Mouse (Mus musculus): Measurements from ENCODE around the gene Ihh.

The Ihh gene

DNA sequence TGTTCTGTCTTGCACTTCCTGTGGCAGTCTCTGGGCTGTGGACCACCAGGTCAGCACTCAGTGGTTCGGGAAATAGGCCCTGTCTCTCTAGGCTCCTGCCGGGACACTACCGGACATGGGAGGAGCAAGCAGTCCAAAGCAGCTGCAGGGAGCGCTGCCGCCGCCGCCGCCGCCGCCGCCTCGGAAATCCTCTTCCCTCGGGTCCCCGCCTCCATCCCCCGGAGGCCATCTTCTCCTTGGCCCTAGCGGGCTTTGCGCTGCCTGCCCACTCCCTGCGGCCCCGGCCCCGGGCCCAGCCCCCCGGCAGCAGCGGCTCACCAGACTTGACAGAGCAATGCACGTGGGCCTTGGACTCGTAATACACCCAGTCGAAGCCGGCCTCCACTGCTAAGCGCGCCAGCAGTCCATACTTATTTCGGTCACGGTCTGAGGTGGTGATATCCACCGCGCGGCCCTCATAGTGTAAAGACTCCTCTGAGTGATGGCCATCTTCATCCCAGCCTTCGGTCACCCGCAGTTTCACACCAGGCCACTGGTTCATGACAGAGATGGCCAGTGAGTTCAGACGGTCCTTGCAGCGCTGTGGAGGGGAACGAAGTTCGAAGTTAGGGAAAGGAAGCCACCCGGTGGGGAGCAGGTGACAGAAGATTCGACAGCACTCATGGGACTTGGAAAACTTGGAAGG, 3.3 kb downstream of the Ihh start:
- DNase-seq (ENCODE audit: extremely low spot score, low read depth, low spot score), result no peak

DNA sequence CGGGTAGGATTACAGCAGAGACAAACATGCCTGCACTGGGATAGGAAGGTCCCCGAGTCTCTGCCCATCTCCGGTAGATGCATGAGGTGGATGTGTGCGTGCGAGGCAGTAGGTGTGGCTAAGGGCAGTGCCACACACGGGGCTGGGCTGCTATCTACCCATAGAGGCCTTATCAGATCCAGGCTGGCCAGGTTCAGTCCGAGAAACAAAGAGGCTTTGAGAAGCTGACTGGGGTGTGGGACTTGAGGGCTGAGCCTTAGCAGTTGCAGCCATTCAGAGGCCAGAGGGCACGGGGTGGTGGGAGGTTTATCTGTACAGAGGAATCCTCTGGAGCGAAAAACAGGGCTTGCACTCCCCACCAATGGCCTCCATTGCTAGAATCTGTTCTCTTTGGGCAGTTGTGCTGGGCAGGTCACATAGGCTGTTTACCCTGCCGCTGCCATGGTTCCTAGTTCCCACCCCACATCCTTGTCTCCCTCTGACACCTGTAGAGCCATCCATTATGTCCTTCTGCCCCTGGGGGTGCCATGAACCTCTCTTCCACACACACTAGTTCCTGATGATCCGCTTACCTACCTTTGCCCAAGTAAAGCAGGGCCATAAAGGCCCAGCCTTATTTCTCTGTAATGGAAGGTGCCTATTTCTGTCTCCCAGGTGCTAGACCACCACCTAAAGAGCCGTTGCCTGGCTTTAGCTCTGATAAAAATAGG, 9.7 kb downstream of the Ihh start:
- DNase-seq (ENCODE audit: extremely low spot score, low read depth, low spot score), result no peak

DNA sequence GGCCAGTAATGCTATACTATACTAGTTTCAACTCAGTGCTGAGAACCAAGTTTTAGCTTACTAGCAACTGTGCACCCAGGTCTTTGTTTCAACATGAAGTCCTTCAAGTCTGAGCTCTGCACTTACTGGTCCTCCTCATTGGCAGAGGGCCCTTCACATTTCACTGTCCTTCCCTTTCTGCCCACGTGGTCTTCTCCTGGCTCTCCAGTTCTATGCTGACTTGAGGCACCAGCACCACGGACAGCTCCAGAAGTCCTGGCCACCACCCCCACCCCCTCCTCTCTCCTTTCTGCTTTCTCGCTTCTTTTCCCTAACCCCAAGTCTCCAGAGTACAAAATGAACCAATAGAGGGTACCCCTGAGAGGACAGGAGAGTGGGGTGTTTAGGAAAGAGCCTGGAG, 11.7 kb downstream of the Ihh start:
- DNase-seq (ENCODE audit: extremely low spot score, low read depth, low spot score), result no peak

DNA sequence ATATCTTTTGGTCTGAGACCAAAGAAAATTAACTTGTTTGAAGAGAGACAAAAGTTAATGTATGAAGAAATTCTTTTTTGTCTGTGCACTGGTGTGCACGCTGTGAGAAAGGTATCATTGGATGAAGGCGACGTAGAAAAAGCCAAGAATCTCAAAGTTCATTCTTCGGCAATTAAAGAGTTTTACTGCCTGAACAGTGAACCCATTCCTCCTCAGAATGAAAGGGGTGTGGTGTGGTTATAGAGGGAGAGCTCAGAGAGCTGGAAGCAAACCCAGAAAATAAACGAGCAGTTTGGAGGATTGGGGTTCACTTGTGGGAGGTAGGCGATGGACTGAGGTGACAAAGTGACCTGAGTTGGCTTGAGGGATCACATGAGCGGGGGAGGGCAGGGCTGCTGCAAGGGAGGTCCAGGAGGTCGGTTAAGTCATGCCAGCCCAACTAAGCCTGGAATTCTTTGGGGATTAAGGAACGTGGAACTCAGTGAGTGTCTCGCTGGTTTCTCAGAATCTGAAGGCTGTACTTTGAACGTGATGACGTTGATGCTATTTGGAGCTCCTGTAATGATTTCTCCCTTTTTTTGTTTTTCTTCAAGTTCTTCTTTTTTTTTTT, 15.1 kb downstream of the Ihh start:
- DNase-seq (ENCODE audit: extremely low spot score, low read depth, low spot score), result no peak

DNA sequence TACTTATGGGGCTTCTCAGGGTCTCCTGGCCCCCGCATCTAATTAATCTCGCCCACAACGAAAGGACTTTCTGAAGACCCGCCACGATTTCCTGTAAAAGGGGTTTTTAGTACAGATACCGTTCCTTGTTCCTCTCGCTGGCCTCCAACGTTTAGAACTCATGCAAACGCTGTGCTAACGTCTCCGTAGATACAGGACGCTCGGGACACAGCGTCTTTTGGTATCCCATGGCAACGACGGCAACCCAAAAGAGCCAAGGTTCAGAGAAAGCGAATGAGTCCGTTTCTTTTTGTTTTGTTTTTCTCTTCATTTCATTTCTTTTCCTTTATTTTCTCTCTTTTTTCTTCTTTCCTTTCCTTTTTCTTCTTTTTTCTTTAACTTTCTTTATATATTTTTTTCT, 16.1 kb downstream of the Ihh start, which contains the start of gene Cfap65:
Cfap65 (minus strand) TSS at position 198 of the 400 bp plus-strand sequence.
- no peak for DNase-seq (ENCODE audit: extremely low spot score, low read depth, low spot score)

DNA sequence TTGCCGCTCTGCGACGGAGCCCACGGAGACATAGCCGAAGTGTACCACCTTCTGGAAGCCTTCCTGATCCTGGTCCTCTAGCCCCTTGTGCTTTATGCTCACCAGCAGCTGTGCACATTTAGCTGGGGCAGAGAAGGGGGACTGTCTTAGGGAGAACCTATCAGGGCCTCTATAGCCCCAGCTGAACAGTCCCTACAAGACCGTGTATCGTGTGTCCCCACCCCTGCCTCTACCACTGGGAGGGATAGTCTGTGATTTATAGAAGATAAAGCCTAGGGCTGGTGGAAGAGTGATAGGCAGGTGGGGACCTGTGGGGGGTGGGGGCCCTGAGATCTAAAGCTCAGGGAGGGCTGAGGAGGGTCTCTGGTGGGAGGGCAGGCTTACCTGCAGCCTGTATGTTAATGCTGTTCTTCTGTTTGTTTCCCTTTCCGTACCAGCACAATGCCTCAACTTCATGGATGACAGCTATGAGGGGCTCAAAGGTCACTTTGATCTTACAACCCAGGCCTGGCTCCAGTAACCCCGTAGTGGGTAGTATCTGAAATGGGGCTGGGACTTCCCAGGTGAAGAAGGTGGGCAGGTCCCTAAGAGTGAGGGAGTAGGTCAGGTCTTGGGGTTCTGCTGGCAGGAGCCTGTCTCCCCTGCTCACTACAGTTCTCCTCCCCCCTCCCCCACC, 23.7 kb downstream of the Ihh start:
- no peak for DNase-seq (ENCODE audit: extremely low spot score, low read depth, low spot score)

DNA sequence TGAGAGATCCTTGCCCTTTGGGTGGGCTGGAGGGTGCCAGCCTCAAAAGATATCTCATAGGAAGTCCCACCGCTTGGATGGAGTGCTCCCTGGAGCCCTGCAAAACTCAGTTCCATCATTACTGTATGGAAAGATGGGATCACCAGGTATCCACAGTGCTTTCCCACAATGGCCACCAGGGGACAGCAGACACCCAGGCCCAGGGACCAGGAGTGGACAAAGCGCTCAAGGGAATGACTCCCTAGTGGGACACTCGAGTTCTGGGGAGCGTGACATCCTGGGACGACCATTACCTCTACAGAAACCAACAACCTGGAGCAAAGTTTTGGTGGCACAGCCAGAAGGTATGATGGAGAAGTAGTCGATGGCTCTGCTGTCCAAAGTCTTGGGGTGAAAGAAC, 24.8 kb downstream of the Ihh start:
- DNase-seq (ENCODE audit: extremely low spot score, low read depth, low spot score), result no peak

DNA sequence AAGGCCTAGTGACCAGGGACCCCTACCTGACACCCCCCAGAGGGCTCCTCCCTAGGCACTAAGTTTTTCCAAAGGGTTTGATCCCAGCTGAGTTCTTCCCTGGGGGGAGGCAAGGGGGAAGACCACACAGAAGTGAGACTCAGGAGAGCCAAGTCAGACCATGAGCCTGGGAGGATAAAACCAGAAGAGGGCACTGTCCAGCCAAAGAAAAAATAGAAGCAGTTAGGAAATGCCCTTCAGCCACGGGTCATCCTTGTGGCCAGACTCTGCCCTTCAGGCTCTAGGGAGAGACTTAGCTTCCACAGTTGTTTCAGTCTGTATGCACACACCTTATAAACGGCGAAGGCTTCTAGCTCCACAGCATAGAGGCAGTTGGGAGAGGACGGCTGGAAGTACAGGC, 27.0 kb downstream of the Ihh start:
- no peak for DNase-seq (ENCODE audit: extremely low spot score, low read depth, low spot score)

DNA sequence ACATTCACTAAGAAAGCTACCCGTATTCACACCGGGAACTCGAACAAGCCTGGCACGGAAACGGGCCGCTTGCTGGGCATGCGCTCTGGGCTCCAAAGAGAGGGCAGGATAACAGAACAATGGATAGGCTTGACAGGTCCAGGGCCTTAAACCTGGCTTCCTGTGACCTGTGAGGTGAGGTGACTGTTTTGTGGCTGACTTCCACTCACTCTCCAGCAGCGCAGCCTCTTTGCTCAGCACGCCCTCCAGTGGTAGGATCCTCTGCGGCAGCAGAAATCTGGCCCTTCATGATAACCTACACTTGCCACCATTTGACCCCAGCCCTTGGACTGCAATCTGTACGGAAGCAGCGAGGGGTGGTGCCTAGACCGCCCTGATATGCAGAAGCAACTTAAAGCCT, 35.8 kb downstream of the Ihh start:
- DNase-seq (ENCODE audit: extremely low spot score, low read depth, low spot score), result no peak

DNA sequence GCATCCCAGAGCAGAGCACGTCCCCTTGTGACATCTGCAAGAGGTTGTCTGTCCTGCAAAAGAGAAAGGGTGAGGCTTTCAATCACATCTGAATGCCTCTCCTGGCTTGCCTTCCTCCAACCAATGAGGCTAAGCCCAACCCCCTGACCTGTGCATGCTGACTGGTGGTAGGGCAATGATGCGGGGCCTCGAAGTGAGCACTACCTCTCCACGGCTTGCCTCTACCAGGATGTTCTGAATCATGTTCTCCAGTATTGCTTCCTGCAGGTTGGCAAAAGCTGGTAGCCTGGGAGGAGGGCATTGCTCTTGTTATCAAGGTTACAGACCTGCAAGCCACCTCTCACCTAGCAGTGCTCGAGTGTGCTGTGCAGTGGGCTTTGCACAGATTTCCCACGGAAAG, 49.3 kb downstream of the Ihh start:
- DNase-seq (ENCODE audit: extremely low spot score, low read depth, low spot score), result no peak

DNA sequence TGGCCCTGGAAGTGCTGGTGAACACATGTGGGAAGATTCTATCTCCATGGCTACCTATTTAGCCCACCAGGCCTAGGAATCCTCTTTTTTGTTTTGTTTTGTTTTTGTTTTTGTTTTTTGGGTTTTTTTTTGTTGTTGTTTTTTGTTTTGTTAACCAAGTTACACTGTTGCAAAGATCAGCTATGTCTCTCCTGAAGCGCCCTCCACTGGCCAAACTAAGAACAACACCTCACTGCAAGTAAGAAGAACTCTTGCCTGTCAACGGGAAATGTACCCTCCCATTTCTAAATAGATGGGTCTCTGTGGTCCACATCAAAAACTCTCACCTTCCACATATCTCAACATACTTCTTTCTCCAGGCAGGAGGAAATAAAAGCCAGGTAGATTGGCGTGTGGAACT, 49.8 kb downstream of the Ihh start:
- DNase-seq (ENCODE audit: extremely low spot score, low read depth, low spot score), result no peak

DNA sequence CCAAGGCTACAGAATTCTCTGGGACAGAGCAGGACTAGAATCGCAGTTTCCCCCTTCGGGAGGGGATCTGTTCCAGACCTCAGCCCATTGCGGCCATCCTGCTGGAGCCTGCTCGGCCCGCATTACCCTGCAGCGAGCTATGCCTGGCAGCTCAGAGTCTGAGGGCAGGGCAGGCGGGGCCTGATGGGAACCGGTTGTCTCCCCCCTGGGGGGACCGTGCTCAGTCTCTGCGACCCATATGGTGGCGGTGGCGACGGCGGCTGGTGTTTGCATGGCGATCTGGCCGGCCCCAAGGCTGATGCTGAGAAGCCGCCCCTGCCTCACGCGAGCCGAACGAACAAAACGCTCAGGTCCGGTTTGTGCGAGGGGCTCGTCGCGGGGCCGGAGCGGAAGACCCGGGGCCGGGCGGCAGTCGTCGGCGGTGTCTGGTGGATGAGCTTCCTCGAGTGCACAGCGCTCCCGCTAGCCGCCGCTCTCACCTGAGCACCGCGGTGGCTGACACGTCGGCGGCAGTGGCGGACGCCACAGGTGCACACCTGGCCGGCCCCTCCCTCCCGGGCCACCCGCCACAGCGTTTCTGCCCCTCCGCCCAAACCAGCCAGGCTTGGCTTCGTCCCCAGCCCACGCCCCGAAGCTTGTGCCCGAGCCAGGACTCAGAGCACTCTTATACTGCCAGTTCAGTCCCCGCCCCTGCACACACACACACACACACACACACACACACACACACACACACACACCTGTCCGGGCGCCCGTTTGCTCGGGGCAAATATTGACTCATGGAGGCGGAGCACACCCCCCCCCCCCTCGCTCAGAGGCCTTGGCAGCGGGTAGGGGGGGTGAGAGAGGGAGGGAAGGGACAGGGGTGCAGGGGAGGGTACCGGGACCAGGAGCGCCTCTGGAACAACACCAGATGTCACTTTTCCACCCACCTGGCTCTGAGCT, 50.9 kb downstream of the Ihh start:
- DNase-seq (ENCODE audit: extremely low spot score, low read depth, low spot score), result no peak

DNA sequence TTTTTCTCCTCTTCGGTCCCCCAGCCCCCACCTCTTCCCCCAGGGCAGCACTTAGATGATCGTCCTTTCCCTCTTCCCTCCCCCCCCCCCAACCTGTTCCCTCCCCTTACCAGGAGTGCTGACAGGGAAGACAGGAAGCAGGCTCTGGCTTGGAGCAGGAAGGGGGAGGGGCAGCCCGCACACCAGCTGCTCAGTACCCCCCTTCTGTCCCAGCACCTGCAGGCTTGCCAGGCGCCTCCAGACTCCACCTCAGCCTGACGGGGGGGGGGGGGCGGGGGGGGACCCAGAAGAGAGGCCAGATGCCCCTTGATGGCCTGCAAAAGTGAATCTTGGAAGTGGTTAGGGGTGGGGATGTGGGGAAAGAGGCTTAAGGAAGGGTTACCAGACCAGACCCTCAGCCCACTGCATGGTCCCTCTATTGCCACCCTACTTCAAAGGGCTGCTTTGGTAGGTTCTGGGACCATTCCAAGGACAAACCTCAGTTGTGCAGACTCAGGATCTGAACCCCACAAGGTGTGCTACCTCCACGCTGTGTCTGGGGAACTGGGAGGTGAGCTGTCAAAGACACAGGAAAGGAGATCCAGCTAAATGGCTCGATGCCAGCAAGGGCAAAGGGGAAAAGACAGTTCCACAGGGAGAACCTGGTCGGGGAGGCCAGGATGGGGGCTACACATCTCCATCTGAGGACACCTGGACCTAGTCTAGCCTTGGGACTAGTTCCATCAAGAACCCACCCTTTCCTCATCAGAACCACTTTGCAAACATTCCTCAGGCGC, 52.6 kb downstream of the Ihh start:
- DNase-seq (ENCODE audit: extremely low spot score, low read depth, low spot score), result no peak

DNA sequence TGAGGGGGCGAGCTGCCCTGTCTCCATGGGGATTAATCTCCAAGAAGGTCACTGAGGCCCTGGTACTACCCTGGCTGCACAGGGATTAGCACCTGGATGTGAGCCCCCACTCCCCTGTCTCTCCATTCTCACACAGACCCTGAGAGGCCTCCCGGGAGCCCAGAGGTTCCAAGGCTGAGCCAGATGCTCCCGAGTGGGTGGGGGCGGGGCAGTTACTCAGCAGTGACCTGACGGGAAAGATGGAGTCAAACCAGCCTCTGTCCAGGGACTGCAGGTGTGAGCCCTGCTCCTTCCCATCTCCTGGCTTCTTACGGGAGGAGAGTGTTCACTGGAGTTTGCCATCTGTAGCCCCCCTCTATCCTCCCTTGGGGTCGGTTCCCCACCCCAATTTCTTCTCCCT, 53.5 kb downstream of the Ihh start:
- DNase-seq (ENCODE audit: extremely low spot score, low read depth, low spot score), result no peak
